In the genomic region with DNA sequence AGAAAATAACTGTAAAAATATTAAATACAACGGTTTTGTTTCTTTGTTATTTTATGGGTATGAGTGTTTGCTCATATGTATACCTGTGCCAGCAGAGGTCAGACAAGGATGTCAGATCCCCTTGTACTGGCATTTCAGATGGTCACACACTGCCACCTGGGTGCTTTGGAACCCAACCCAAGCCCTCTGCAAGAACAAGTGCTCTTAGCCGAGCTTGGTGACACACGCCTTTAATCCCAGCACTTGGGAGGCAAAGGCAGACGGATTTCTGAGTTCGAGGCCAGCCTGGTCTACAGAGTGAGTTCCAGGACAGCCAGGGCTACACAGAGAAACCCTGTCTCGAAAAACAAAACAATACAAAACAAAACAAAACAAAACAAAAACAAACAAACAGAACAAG, we compare ENCODE assay signal across 4 mouse cellular contexts. TPM values are rescaled to one million over a fixed set of nuclear protein-coding genes. Genes with fewer than 3 reads are reported as not detected.
"Had no signal": no experiment of that assay in that cellular context is flagged by ENCODE, and none has a peak within 500 bp of the region (broad histone marks: within the 10 kb centered on the region; RNA-seq: fewer than 3 reads in every experiment).

No protein-coding gene starts in this region.

RNA-seq across cellular contexts. Expression of a gene that starts 3.6 kb away (rescaled TPM):
- total RNA-seq: forebrain, postnatal 0 days had no signal
- polyA plus RNA-seq: forebrain, embryonic 13.5 days; forebrain, embryonic 14.5 days; forebrain, embryonic 16.5 days; forebrain, postnatal 0 days had no signal
